Mouse (Mus musculus) liver, embryonic 13.5 days (tissue): ENCODE measurements around the gene Daam2. TPM values are rescaled to one million over a fixed set of nuclear protein-coding genes. Genes with fewer than 3 reads are reported as not detected.

Experiments
- ATAC-seq: fragments of 200-750 bp; cut with Nextera tagmentation; 2 replicates; pipeline ENCODE4 v1.8.0; 2017; ENCODE audit warnings: low read depth, mild to moderate bottlenecking, moderate number of reproducible peaks, moderate library complexity
- DNase-seq: peaks from one replicate; pipeline ENCODE4 v3.0.0; 2022
- H3K27ac ChIP-seq: fragments of 300-500 bp; sonication (generic); 2 replicates; pipeline ENCODE4 v1.5.1; 2015; ENCODE audit warnings: moderate library complexity, mild to moderate bottlenecking, inconsistent platforms
- H3K27me3 ChIP-seq: fragments of 300-500 bp; sonication (generic); 2 replicates; pipeline ENCODE4 v1.6.1; 2015; ENCODE audit warnings: mild to moderate bottlenecking, inconsistent platforms
- H3K36me3 ChIP-seq: fragments of 300-500 bp; sonication (generic); 2 replicates; pipeline ENCODE4 v1.6.1; 2015; ENCODE audit warnings: mild to moderate bottlenecking, inconsistent platforms
- H3K4me1 ChIP-seq: fragments of 300-500 bp; sonication (generic); replicated peaks from 2 replicates; pipeline ENCODE4 v1.6.1; 2015; ENCODE audit warnings: inconsistent platforms
- H3K4me2 ChIP-seq: fragments of 300-500 bp; sonication (generic); 2 replicates; pipeline ENCODE4 v1.6.1; 2015; ENCODE audit warnings: inconsistent platforms, mild to moderate bottlenecking, moderate library complexity
- H3K4me3 ChIP-seq: fragments of 300-500 bp; sonication (generic); replicated peaks from 2 replicates; pipeline ENCODE4 v1.5.1; 2015; ENCODE audit warnings: mild to moderate bottlenecking, inconsistent platforms
- H3K9ac ChIP-seq: fragments of 300-500 bp; sonication (generic); 2 replicates; pipeline ENCODE4 v1.6.1; 2015; ENCODE audit warnings: mild to moderate bottlenecking, inconsistent platforms
- H3K9me3 ChIP-seq: fragments of 300-500 bp; sonication (generic); replicated peaks from 2 replicates; pipeline ENCODE4 v1.6.1; 2016; ENCODE audit warnings: inconsistent platforms
- WGBS: fragments of 180-500 bp; shearing (Covaris S2); methylation state at CpG from one replicate; pipeline ENCODE4 v1.1.7; 2015; ENCODE audit not compliant: insufficient replicate concordance; 5-methylcytosine and 5-hydroxymethylcytosine counted together
- polyA plus RNA-seq: library from polyadenylated mRNA; unstranded; fragments of >200 nt; fragmentation: Nextera tagmentation; extraction: Ambion mirVana; gene quantifications from 2 replicates; pipeline ENCODE4 v1.2.1, GENCODE M21; 2015

Daam2 gene
- polyA plus RNA-seq, 1 experiment from 2014 or later = 0.30 TPM

DNA sequence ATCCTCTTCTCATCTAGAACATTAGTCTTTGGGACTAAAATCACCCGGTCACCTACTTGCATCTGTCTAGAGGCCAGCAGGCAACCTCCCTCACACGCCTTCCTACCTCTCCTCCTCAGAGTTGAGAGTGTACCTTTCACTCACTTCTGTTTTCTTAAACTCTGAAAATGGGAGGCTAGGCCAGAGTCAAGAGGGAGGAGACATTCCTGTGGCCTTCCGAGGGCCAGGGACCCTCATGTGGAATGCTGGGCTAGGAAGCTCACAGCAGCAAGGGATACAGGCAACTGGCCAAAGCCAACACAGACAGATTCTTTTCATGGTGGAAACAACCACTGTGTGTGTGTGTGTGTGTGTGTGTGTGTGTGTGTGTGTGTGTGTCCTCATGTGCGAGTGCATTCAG, 86.8 kb downstream of the Daam2 start:
- no peak overlapping the region for H3K9ac ChIP-seq
- no peak overlapping the region for H3K4me2 ChIP-seq
- H3K4me3 ChIP-seq = no peak overlapping the region
- no peaks in the 10 kb centered on the region for H3K4me1 ChIP-seq
- DNase-seq = no peak
- H3K36me3 ChIP-seq = no peaks in the 10 kb centered on the region
- no peaks in the 10 kb centered on the region for H3K9me3 ChIP-seq
- no peak for ATAC-seq
- 47% methylated on average over 4 of the region's 4 CpGs for WGBS
- H3K27me3 ChIP-seq = peaks cover 3% of the 10 kb centered on the region; the same call in 1 of the 2 replicates
- no peak overlapping the region for H3K27ac ChIP-seq

DNA sequence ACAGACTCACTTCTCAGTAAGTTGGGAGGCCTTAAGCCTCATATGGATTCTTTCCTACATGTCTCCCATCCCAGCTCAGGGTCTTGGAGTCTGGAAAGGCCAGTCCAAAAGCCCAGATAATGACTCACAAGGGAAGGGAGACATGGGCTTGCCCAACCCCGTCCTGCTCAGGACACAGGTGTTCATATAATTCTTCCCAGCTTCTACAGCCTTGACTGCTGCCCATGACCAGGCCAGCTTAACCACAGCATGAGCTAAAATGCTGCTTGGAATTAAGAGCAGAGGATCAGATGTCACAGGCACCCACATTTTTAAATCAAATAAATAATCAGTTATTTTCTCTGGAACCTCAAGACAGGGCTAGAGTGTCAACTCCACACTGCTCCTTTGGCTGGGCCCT, 89.0 kb downstream of the Daam2 start:
- Histone ChIP-seq H3K4me3 (no peak overlapping the region), H3K27ac (no peak overlapping the region), H3K4me2 (no peak overlapping the region), H3K36me3 (no peaks in the 10 kb centered on the region), H3K9ac (no peak overlapping the region), H3K9me3 (no peaks in the 10 kb centered on the region), H3K27me3 (peaks cover 3% of the 10 kb centered on the region; the same call in 1 of the 2 replicates), H3K4me1 (no peaks in the 10 kb centered on the region)
- DNase-seq (no peak), ATAC-seq (no peak)
- WGBS = 63% methylated on average over 1 of the region's 1 CpGs

- H3K27ac ChIP-seq = no peak overlapping the region
- WGBS = 68% methylated on average over 4 of the region's 4 CpGs
- no peaks in the 10 kb centered on the region for H3K36me3 ChIP-seq
- no peak overlapping the region for H3K9ac ChIP-seq
- no peak for ATAC-seq
- no peak overlapping the region for H3K4me2 ChIP-seq
- no peaks in the 10 kb centered on the region for H3K4me1 ChIP-seq
- no peaks in the 10 kb centered on the region for H3K9me3 ChIP-seq
- H3K4me3 ChIP-seq = no peak overlapping the region
- peaks cover 3% of the 10 kb centered on the region; the same call in 1 of the 2 replicates for H3K27me3 ChIP-seq
- no peak for DNase-seq
Observed at GRCm38 (mm10) chr17:49474051-49474450, 90.1 kb downstream of the Daam2 start.

DNA sequence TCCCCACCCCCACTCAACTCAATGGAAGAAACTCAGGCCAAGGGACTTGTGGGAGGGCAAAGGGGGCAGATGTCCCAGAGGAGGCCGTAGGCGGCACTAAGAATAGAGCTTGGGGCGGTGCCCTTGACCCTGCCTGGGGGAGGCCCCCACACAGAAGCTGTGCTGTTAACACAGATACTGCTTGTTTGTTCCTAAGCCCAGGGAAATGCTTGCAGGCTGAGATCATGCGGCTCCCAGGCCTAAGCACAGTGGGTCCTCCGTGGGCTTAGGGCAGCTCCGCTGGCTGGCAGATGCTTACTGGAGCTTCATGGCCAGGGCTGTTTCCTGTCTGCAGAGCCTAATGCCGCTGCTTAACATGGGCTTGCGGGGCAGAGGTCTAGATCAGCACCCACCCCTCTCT, 91.5 kb downstream of the Daam2 start:
- ATAC-seq = no peak

DNA sequence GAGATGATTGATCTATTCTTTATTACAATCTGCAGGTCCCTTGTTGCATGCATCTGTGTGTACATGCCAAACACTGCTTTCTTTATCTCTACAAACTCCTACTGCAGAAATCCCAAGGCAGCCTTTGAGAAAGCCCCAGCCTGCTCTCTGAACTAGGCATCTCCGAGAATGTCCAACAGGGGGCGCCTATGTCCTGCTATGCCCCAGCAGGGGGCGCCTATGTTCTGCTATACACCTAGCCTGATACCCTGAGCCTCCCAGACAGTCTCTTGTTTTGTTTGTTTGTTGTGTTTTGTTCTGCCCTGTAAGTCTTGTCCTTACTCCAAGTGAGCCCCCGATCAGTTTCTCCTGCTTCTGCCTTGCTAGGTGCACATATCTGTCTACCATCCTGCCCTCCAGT, 95.9 kb downstream of the Daam2 start:
- peak; percentile 29 for DNase-seq
- Histone ChIP-seq H3K27me3 (peaks cover 2% of the 10 kb centered on the region; the same call in 1 of the 2 replicates), H3K9me3 (no peaks in the 10 kb centered on the region), H3K36me3 (no peaks in the 10 kb centered on the region), H3K4me3 (no peak overlapping the region), H3K9ac (no peak overlapping the region), H3K4me2 (no peak overlapping the region), H3K27ac (no peak overlapping the region), H3K4me1 (peaks cover 11% of the 10 kb centered on the region)
- 18% methylated on average over 4 of the region's 4 CpGs for WGBS
- no peak for ATAC-seq

More for the DNA sequence above, 91.5 kb downstream of the Daam2 start:
- Histone ChIP-seq H3K9ac (no peak overlapping the region), H3K4me2 (no peak overlapping the region), H3K27me3 (peaks cover 3% of the 10 kb centered on the region; the same call in 1 of the 2 replicates), H3K27ac (no peak overlapping the region), H3K36me3 (no peaks in the 10 kb centered on the region), H3K9me3 (no peaks in the 10 kb centered on the region), H3K4me3 (no peak overlapping the region), H3K4me1 (no peaks in the 10 kb centered on the region)
- 46% methylated on average over 8 of the region's 8 CpGs for WGBS
- DNase-seq = no peak

GRCm38 (mm10) chr17:49464884-49465283, 99.3 kb downstream of the Daam2 start:
- Histone ChIP-seq H3K4me3 (no peak overlapping the region), H3K4me2 (no peak overlapping the region), H3K27ac (no peak overlapping the region), H3K36me3 (no peaks in the 10 kb centered on the region), H3K9ac (no peak overlapping the region), H3K27me3 (no peaks in the 10 kb centered on the region), H3K9me3 (no peaks in the 10 kb centered on the region), H3K4me1 (peaks cover 14% of the 10 kb centered on the region)
- ATAC-seq (peak; percentile 79), DNase-seq (no peak)
- 42% methylated on average over 3 of the region's 3 CpGs for WGBS

- Histone ChIP-seq H3K4me1 (peaks cover 35% of the 10 kb centered on the region), H3K9ac (0 out of 2 replicates have a peak overlapping the region, but pooled peaks have one; percentile 11), H3K27me3 (no peaks in the 10 kb centered on the region), H3K4me3 (no peak overlapping the region), H3K9me3 (no peaks in the 10 kb centered on the region), H3K36me3 (peaks cover 30% of the 10 kb centered on the region), H3K4me2 (no peak overlapping the region), H3K27ac (peak overlapping the region; percentile 74; the same call in 1 of the 2 replicates)
- ATAC-seq (no peak), DNase-seq (no peak)
- WGBS = 81% methylated on average over 18 of the region's 18 CpGs
Observed at GRCm38 (mm10) chr17:49458386-49458785, 105.8 kb downstream of the Daam2 start.

- Histone ChIP-seq H3K27ac (peak overlapping the region; percentile 74), H3K4me1 (peaks cover 35% of the 10 kb centered on the region), H3K4me3 (no peak overlapping the region), H3K36me3 (peaks cover 35% of the 10 kb centered on the region), H3K9ac (peak overlapping the region; percentile 30; the same call in 1 of the 2 replicates), H3K4me2 (no peak overlapping the region), H3K27me3 (no peaks in the 10 kb centered on the region), H3K9me3 (no peaks in the 10 kb centered on the region)
- peak; percentile 77 for ATAC-seq
- 46% methylated on average over 3 of the region's 3 CpGs for WGBS
- DNase-seq = no peak
Observed at GRCm38 (mm10) chr17:49457833-49458232, 106.3 kb downstream of the Daam2 start.

GRCm38 (mm10) chr17:49456334-49456733, 107.8 kb downstream of the Daam2 start:
- Histone ChIP-seq H3K9me3 (no peaks in the 10 kb centered on the region), H3K4me3 (no peak overlapping the region), H3K4me2 (no peak overlapping the region), H3K27me3 (no peaks in the 10 kb centered on the region), H3K36me3 (peaks cover 50% of the 10 kb centered on the region), H3K9ac (no peak overlapping the region), H3K27ac (peak overlapping the region; percentile 74; the same call in 1 of the 2 replicates), H3K4me1 (peaks cover 35% of the 10 kb centered on the region)
- DNase-seq (no peak), ATAC-seq (no peak)
- WGBS = 59% methylated on average over 4 of the region's 4 CpGs

DNA sequence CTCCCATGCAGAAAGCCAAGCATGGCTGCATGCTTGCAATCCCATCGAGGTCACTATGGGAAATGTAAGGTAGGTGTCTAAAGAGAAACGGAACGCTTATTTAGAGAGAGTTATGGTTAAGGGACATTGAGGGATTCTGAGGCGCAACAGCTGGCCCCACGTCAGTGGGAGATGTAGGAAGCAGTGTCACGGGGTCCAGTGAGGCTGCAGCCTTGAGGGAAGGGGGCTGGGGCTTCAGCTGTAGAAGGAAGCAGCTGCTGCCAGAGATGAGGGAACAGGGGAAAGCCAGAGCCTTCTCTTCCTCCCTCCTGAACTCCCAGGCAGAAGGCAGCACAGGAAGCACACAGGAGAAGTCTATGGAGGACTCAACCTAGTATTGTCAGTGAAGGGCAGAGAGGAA, 113.2 kb downstream of the Daam2 start:
- DNase-seq = no peak
- H3K27ac ChIP-seq = no peak overlapping the region
- no peak overlapping the region for H3K4me3 ChIP-seq

GRCm38 (mm10) chr17:49449230-49449608, 114.9 kb downstream of the Daam2 start:
- Histone ChIP-seq H3K36me3 (peaks cover 58% of the 10 kb centered on the region), H3K9ac (no peak overlapping the region), H3K27me3 (no peaks in the 10 kb centered on the region), H3K4me1 (no peaks in the 10 kb centered on the region), H3K9me3 (no peaks in the 10 kb centered on the region), H3K4me3 (no peak overlapping the region), H3K4me2 (no peak overlapping the region), H3K27ac (no peak overlapping the region)
- WGBS = 82% methylated on average over 8 of the region's 8 CpGs
- no peak for DNase-seq
- ATAC-seq = no peak

More for the DNA sequence above, 113.2 kb downstream of the Daam2 start:
- no peak for ATAC-seq
- H3K36me3 ChIP-seq = peaks cover 75% of the 10 kb centered on the region
- no peaks in the 10 kb centered on the region for H3K9me3 ChIP-seq
- WGBS = 78% methylated on average over 6 of the region's 6 CpGs
- H3K4me1 ChIP-seq = no peaks in the 10 kb centered on the region; the same call in 1 of the 2 replicates
- H3K9ac ChIP-seq = no peak overlapping the region
- no peaks in the 10 kb centered on the region for H3K27me3 ChIP-seq
- H3K4me2 ChIP-seq = no peak overlapping the region

DNA sequence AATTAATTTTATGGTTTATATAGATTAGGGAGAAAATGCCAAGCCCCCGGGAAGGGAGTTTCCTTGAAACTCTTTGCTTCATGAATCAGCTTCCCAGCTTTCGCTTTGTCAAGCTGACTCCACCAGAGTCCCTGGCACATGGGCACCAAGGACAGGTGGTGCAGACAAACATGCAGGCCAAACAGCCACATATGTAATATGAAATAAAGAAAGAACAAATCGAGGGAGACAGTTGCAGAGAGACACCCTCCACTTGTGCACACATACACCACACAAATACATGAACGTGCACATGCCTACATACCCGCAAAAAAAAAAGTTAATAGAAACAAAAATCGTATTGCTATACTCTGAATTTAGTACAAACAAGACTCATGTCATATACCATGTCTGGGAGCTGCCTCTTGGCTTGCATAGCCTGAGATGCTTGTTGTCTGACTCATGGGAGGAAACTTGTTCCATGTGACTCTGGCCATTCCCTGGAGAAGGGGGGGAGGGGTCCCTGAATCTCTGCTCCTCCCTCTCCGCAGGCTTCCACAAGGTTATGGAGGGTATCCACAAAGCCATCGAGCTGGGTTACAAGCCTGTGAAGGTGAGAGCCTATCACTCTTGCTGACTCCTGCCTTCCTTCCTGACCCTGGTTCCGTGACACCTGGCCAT, 115.4 kb downstream of the Daam2 start:
- no peak overlapping the region for H3K9ac ChIP-seq
- no peak overlapping the region for H3K4me3 ChIP-seq
- H3K4me1 ChIP-seq = no peaks in the 10 kb centered on the region
- DNase-seq (no peak), ATAC-seq (no peak)
- peaks cover 53% of the 10 kb centered on the region for H3K36me3 ChIP-seq
- H3K4me2 ChIP-seq = no peak overlapping the region
- 82% methylated on average over 9 of the region's 9 CpGs for WGBS
- H3K27me3 ChIP-seq = no peaks in the 10 kb centered on the region
- H3K27ac ChIP-seq = no peak overlapping the region
- no peaks in the 10 kb centered on the region for H3K9me3 ChIP-seq
